Mouse (Mus musculus) large intestine, adult 2 months (tissue): Measurements from ENCODE around the gene Tiparp. TPM values are rescaled to one million over a fixed set of nuclear protein-coding genes. Genes with fewer than 3 reads are reported as not detected.

Source experiments
- DNase-seq: peaks from one replicate; pipeline ENCODE4 v3.0.0-alpha.2; 2012; ENCODE audit warnings: low read depth, low spot score
- WGBS: fragments of 180-500 bp; shearing (Covaris S2); methylation state at CpG from one replicate; pipeline ENCODE4 v1.1.7; 2018; 5-methylcytosine and 5-hydroxymethylcytosine counted together
- polyA plus RNA-seq: library from polyadenylated mRNA; depleted of rRNA; stranded (reverse); fragments of >200 nt; gene quantifications from 2 replicates; pipeline ENCODE4 v1.2.3, GENCODE M21; 2012; rRNA removed

Gene Tiparp
- polyA plus RNA-seq = 2.8 and 5.3 TPM in 2 replicates

DNA sequence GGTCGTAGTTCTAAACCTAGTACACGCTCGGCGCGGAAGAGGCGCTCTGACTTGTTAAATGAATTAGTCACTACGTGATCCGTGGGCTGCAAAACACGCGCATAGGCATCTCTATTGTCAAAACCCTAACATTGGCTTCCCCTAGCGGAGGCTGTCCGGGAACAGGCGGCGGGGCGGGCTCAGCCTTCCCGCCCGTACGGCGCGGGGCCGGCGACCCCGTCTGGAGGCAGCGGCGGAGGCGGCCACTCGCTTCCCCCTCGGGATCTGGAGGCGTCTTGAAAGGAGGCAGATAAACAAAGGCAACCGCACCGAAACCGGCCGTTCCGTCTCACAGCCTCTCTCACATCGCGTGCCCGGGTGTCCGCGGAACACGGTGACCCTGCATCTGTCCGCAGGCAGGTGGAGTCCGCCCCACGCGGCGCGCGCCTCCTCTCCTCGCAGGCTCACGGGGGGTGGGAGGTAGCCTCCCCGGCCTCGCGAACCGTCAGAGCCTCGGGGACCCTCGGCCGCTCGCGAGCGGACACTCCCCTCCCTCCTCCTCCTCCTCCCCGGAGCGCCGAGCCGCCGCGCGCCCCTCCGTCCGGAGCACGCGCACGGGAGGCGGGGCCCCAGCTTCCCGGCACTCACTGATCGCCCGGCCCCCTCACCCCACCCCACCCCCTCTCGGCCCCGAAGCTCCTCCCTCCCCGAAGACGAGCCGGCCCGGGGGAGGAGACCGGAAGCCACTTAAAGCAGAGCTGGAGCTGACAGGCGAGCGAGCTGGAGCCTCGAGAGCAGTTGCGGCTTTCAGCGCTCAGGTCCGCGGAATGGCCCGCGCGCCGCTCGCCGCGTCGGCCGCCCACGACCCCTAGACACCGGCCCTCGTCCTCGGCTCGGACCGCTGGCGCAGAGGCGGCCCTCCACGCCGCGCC lies at the start of gene Tiparp:
Gene Tiparp, plus strand, starts transcription at position 720 of the 911 bp plus-strand sequence.
- under 1% methylated on average over 109 of the region's 109 CpGs for WGBS
- DNase-seq = peak; percentile 58

DNA sequence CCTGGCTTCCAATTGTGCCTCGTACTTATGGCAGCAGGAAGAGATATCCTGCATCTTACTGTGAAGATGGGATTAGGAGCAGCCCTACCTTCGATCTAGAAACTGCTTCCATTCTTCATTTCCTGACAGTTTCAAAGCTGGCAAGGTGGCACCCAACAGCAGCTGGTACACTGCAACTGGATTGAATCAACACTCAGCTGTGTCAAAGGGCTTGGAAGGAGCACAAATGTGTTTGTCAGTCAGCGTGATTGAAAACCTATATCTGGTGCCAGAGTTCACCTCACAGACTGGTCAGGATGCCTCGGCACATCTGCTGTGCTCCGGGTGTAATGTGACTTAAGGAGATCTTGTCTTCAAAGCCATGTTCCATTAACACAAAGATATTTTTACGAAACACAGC lies 47.5 kb upstream of the Tiparp start:
- 64% methylated on average over 6 of the region's 6 CpGs for whole genome bisulfite sequencing
- DNase-seq = no peak

DNA sequence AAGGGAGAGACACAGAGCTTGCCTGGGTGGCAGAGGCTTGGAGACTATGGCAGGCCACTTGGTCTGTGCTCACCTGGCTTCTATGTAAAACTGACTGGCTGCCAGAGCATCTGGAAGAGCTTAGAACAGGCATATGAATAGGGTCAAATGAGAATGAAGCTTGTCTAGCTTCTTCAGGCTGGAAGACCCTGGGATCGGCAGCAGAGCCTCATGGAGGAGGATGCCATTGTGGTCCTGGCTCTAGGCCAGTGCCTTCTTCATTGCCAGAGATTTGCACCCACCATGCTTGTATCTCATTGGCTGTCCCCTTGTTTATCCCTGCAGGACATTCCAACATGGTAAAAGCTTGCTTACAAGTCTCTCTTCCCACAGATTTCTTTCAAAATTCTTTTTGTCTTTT lies 45.9 kb upstream of the Tiparp start:
- DNase-seq = no peak
- WGBS = 77% methylated on average over 1 of the region's 1 CpGs

DNA sequence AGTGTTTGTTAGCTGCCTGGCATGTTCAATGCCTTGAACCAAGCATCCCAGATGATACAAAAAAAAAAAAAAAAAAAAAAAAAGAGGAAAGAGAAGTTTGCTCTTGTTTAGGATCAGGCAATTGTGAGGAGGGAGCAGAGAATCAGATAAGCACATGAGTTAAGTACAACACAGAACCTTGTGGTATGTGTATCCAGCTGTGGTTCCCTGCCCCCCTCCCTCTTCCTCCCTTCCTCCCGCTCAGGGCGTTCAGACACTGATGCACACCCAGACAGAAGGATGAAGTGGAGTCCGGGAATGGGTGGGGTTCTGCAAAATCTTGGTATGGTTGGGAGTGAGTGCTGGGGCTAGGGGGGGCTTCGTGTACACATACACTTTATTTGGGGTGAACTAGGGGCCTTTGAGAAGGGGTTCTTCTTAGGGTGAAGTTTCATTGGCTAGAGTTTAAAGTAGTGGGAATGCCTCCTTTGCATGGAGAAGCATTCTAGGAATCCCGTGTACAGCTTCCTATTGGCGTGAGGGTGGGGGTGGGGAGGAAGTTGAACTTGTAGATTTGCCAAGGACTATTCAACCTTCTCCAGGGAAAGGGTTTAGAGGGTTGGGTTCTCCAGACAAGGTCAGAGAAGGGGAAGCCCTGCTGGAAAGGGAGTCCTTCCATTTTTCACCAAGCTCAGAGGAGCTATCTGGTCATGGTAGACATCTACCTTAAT lies 45.4 kb upstream of the Tiparp start:
- DNase-seq = no peak
- 49% methylated on average over 6 of the region's 6 CpGs for WGBS

DNA sequence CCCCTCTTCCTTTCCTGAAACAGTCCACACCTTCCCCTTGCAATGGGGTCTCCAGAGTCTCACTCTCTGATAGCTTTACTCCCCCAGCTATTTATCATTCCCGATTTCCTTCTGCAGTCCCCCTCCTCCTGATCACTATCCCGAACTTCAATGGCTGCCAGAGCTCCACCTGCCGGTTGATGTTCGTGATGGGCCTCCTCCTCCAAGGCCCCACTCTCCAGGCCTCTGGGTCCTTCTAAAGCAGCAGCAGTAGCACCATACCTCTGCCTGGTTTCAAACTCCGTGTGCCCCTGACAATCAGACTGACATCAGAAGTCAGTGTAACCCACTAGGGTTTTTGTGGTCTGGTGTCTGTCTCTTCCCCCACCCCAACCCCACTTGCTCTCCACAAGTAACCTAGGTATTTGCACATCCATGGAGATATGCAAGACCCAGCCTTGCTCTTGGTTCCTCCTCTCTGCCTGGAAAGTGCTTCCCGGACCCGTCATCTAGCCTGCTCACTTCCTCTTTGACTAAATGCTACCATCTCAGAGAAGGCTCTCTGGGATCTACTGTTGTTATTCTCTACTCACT lies 44.0 kb upstream of the Tiparp start:
- 64% methylated on average over 7 of the region's 7 CpGs for WGBS
- DNase-seq = no peak

DNA sequence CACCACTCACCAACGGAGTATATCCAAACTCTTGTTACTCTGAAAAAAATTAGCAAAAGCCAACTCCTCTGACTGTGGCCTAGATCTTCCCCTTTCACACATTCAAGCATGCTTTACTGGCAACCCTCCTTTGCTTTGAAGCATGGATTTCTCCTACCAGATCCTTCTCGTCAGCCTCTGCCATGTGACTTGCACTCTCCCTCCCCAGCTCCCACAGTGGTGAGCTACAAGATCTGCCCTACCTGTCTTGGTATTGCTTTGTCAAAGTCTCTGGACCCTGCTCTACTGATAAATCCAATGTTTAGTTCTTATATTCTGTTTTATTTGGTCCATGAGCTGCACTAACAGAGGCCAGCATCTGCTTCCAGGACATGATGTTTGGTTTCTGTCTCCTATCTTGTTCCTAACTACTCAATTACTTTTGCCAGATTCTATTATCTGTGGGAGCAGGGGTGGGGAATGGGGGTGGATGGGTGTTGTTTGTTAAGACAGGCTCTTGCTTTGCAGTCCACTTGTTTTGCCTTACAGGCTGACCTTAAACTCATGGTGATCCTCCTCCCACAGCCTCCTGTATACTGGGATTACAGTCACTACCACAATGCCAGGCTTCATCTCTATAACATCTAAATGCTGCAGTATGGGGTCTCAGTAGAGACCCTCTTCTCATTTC lies 40.7 kb upstream of the Tiparp start:
- WGBS = 85% methylated on average over 2 of the region's 2 CpGs
- DNase-seq = no peak

DNA sequence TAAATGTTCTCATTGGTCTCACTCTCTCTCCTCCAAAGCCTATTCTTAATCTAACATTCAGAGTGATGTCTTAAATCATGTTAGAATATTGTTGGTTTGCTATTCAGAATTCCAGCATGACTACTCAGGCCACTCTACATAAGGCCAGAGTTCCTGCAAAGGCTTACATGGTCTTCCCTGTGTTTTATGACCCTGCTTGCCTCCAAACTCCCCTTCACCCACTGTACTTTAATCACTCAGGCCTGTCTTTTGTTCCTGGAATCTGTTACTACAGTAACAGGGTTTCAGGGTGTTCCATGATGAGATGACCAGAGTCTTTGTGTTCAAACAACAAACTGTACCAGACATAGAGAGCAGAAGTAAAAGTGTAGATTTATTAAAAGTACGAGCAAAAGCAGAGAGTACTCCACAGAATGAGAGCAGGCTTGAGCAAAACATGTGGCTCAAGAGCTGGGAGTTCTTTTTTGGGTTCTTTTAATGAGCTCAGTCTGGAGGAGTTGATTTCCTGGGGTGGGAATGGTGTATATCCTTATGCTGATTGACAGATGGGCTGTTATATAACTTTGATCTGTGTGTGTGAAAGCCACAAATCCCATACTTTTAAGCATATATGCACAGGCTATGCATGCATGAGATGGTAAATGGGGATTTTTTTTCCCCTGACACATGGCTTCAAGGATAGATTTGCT lies 39.5 kb upstream of the Tiparp start:
- 70% methylated on average over 1 of the region's 1 CpGs for WGBS
- DNase-seq = no peak

DNA sequence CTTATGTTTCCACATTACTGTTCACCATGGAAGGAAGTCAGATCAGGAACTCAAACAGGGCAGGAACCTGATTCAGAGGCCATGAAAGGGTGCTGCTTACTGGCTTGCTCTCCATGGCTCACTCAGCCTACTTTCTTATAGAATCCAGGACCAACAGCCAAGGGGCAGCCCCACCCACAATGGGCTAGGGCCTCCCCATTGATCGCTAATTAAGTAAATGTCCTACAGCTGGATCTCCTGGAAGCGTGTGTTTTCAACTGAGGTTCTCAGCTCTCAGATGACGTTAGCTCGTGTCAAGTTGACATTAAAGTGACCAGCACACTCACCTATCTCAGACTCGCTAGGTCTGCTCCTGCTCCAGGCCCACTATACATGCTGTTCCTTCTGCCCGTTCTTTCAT lies 38.6 kb upstream of the Tiparp start:
- DNase-seq = no peak
- 92% methylated on average over 6 of the region's 6 CpGs for WGBS

DNA sequence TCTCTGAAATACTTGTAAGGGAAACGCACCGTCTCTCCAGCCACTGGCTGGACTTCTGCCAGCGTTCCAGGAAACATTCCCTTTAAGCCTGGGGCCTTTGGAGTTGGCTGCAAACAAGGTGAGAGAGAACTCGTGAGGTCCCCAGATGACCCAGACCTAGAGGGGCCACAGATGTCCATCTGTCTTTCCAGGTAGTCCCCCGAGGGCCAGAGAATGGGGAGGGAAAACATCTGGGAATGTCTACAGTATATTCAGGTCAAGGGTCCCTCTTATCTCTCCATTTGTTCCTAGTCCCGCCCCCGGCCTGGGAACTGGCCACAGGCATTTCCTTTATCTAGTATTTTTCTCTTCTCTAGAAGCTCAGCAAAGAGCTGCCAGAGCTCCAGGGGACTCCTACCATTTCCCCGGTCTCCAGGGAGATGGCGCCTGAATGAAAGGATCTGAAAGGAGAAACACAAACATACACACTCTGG lies 33.9 kb upstream of the Tiparp start:
- no peak for DNase-seq
- WGBS = 37% methylated on average over 9 of the region's 9 CpGs

DNA sequence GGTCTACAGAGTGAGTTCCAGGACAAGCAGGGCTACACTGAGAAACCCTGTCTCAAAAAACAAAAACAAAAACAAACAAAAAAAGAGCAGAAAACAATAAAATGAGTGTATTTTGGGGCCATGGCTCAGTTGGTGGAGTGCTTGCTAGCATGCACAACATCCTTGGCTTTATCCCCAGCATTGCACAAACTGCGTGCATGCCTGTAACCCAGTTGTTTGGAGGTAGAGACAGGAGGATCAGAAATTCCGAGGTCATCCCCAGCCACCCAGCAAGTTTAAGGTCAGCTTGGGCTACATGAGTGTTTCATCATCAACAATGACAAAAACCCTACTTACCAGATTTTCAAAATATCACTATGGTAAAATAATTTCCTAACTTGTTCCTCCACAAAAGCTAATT lies 20.4 kb upstream of the Tiparp start:
- 76% methylated on average over 2 of the region's 2 CpGs for WGBS
- no peak for DNase-seq

DNA sequence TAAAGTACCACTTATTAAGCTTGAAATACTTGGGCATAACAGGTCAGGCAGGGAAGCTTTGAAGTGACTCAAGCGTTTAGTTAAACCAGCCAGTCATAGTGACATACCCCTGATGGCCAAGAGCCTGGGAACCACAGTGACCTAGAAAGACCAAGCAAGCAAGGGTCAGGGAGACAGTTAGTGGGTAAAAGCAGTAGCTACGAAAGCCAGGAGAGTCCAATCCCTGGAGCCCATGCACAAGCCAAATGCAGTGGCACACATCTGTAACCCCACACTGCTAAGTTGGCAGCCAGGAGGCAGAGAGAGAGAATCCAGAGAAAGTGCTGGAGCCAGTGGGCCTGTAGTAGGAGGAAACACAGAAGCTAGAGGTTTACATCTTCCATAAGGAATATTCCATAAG lies 17.6 kb upstream of the Tiparp start:
- whole genome bisulfite sequencing = 86% methylated on average over 2 of the region's 2 CpGs
- DNase-seq = no peak

DNA sequence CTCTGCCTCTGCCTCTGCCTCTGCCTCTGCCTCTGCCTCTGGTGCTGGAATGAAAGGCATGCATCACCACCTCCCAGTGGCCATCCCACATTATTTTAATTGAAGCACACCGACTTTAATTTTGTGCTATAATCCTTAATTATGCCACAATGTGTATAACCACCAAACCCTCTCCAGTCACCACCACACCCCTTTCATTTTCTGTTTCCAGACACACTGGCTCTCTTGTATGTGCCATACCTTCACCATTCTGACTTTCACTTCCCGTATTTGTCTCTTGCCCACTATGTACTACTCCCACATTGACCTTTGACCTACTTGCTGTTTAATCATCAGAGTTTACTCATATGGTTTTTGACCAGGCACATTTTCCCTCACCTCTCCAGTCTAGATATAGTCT lies 12.5 kb upstream of the Tiparp start:
- 29% methylated on average over 2 of the region's 2 CpGs for WGBS
- peak; percentile 68 for DNase-seq

DNA sequence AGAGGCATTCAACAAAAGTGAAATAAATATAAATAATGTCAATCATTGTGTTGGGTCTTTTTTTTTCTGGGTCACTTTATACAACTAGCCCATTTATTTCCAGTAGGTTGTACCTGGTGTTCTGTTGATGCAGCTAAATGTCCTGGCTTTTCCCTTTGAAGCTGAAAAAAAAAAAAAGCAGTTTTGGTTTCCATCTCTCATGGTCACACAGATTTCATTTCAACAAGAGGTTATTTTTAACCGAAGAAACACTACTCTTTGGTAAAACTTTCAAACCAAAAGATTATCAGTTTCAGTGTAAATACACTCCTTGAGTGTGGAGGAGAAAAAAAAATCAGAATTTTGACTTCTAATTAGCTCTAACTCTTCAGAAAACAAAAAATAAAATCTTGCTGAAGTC lies 11.7 kb upstream of the Tiparp start:
- no peak for DNase-seq
- 70% methylated on average over 1 of the region's 1 CpGs for WGBS

DNA sequence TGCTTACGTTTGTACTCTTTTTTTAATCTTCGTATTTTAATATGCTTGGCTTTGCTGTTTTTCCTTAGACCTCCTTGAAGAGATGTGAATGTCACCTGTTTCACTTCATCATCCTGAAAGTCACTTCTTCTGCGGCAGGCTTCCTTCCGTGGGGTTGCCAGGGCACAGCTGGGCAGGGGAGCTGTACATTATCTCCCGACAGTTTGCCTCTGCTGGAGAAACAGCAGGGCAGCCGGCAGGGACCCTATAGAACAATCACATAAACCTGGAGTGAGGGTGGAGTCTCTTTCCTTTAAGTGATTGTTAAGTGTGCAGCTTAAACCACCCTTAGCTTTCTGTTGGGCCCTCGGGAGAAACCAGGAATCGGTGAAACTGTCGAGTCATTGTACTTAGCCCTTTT lies 11.1 kb upstream of the Tiparp start:
- DNase-seq = no peak
- WGBS = 33% methylated on average over 9 of the region's 9 CpGs

DNA sequence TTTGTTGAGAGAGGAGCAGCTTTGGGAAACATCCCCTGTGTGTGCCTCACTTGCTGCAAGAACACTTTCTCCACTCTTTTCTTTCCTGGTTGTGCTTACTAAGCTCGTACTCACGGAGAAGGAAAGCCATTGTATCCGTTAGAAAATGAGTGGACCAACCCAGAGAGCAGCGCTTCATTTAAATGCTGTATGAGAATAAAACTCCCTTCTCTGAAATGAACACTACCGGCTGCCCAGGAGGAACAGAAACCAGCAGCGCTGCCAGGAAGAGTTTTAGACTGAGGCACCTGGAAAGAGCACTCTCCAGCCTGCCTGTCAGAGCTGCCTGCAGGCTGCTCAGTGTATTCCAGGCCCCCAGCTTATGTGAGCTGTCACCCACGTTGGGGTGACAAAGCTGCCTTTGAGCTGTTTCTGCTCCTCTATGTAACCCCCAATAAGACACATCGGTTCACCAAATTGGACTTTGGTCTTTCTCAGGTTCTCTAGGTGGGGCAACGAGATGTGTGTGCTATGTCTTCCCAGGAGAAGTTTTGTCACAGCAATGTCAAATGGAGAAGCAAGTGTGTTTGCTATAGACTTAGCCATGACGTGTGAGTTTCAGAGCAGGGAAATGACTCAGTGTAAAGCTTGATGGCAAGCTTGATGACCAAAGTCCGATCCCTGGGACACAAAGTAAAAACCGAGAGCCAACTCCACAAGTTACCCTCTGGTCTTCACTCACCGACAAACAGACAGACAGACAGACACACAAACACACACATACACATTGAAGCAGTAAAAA lies 10.3 kb upstream of the Tiparp start:
- peak; percentile 48 for DNase-seq
- 22% methylated on average over 13 of the region's 13 CpGs for whole genome bisulfite sequencing

DNA sequence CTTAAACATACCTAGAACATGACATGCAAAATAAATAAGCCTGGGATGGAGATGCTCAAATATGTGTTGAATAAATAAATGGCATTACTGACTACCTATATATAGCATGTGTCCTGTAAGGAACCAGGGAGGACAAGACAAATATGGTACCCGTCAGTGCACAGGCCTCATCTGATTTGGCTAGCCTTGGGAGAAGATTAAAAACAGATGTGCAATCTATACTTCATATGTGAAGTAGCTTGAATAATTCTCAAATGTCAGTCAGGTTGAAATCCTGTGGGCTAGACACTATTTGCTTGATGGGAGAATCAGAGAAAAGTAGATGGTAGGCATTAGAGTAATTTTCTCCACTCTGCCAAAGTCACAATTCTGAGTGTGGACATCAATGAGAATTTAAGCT lies 6.8 kb upstream of the Tiparp start:
- WGBS = 84% methylated on average over 1 of the region's 1 CpGs
- DNase-seq = no peak

DNA sequence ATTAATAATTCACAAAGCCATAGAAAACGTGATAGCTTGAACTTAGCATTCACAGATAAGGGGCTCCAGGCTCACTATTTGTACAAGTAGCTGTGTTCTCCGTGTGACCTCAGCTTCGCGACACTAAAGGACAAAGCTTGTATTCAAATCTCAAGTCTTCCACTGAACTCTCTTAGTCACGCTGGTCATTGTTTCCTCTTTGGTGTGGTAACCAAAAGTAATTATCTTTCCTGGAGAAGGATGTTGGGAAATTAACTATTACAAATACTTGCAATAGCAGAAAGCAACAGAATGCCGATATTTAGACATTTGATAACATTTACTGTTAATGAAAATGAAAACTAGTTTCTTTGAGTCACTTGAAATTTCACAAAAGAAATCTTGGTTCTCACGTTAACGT lies 4.8 kb upstream of the Tiparp start:
- WGBS = 80% methylated on average over 8 of the region's 8 CpGs
- no peak for DNase-seq

DNA sequence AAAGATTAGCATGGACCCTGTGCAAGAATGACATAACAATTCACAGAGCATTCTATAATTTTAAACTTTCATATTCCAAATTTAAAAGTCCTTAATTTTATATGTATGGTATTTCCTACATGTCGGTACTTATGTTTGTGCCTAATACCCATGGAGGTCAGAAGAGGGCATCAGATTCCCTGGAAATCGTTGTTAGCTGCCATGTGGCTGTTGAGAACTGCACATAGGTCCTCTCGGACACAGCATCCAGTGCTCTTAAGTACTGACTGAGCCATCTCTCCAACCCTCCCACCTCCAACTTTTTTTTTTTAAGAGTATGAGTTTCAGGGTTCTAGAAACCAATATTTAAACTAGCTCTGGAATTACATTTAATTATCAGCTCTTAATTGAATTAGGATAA lies 2.5 kb upstream of the Tiparp start:
- DNase-seq = no peak
- 77% methylated on average over 3 of the region's 3 CpGs for WGBS

DNA sequence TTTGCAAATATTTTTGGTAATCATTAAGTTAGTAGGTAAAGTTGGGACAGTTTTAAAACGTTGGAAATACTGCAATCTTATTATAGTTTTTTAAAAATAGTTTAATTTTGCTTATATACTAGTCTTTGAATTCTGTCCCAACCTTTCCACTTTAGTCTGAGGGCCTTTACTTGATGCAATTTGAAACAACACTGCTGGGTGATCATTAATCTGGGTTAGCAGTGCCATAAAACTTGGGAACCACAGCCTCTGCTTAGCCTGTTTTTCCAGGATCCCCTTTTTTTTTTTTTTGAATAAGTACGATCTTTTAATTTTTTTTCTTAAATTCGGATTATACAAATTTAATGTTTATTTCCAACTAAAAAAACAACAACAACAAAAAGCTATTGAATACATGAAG lies 1.0 kb upstream of the Tiparp start:
- WGBS = 6% methylated on average over 3 of the region's 3 CpGs
- peak; percentile 39 for DNase-seq
